Mouse (Mus musculus) forebrain, embryonic 16.5 days (tissue): ENCODE measurements around the gene Clstn2. TPM values are rescaled to one million over a fixed set of nuclear protein-coding genes. Genes with fewer than 3 reads are reported as not detected.

ENCODE experiments used
- ATAC-seq: fragments of 200-750 bp; cut with Nextera tagmentation; 2 replicates; pipeline ENCODE4 v1.8.0; 2017; ENCODE audit warnings: mild to moderate bottlenecking, moderate library complexity
- H3K27ac ChIP-seq: fragments of 300-500 bp; sonication (generic); 2 replicates; pipeline ENCODE4 v1.5.1; 2014; ENCODE audit warnings: low read length, control low read depth
- H3K27me3 ChIP-seq: fragments of 300-500 bp; sonication (generic); replicated peaks from 2 replicates; pipeline ENCODE4 v1.6.1; 2014; ENCODE audit warnings: low read length; ENCODE audit not compliant: control insufficient read depth, insufficient read depth
- H3K36me3 ChIP-seq: fragments of 300-500 bp; sonication (generic); 2 replicates; pipeline ENCODE4 v1.6.1; 2014; ENCODE audit not compliant: control insufficient read depth, insufficient read depth
- H3K4me1 ChIP-seq: fragments of 300-500 bp; sonication (generic); replicated peaks from 2 replicates; pipeline ENCODE4 v1.6.1; 2014; ENCODE audit warnings: low read length; ENCODE audit not compliant: control insufficient read depth, insufficient read depth
- H3K4me2 ChIP-seq: fragments of 300-500 bp; sonication (generic); 2 replicates; pipeline ENCODE4 v1.6.1; 2014; ENCODE audit warnings: mild to moderate bottlenecking, low read length, control low read depth
- H3K4me3 ChIP-seq: fragments of 300-500 bp; sonication (generic); replicated peaks from 2 replicates; pipeline ENCODE4 v1.5.1; 2014; ENCODE audit warnings: mild to moderate bottlenecking, low read length, control low read depth
- H3K9ac ChIP-seq: fragments of 300-500 bp; sonication (generic); replicated peaks from 2 replicates; pipeline ENCODE4 v1.6.1; 2014; ENCODE audit warnings: low read depth, low read length, control low read depth
- H3K9me3 ChIP-seq: fragments of 300-500 bp; sonication (generic); 2 replicates; pipeline ENCODE4 v1.6.1; 2016; ENCODE audit warnings: low read length; ENCODE audit not compliant: control insufficient read depth
- WGBS: fragments of 180-500 bp; shearing (Covaris S2); extraction: QIAGEN DNeasy Blood & Tissue Kit; methylation state at CpG from one replicate; pipeline ENCODE4 v1.1.7; 2014; 5-methylcytosine and 5-hydroxymethylcytosine counted together
- polyA plus RNA-seq: library from polyadenylated mRNA; unstranded; fragments of >200 nt; fragmentation: Nextera tagmentation; extraction: Ambion mirVana; gene quantifications from 2 replicates; pipeline ENCODE4 v1.2.1, GENCODE M21; 2015

The Clstn2 gene
- polyA plus RNA-seq, 1 experiment from 2014 or later: 21.2 TPM

DNA sequence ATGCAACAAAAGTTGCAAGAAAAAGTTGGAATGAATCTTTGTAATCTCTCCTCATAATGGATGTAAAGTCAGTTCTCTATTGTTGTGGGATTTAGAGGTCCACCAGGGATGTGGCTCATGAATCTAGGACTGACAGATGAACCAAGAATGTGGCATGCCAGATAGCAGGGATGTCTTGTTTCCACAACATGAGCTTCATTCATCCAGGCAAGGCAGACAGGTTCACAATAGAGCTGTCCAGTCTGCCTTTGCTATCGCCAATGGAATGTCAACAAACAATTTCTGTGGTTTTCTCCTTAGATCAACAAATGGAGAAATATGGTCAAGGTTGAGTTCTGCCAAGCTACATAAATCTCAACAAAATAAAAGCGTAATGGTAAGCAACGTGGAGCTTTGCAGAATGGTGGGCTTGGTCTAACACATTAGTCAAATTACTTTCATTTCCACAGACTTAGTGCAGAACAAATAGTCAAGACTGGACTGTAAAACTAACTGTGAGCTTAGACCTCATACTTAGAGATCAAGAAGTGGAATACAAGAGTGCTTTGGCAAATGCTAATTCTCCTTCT lies 520.6 kb downstream of the Clstn2 start:
- no peak for ATAC-seq
- Histone ChIP-seq H3K4me3 (no peak overlapping the region), H3K4me2 (no peak overlapping the region), H3K27ac (no peak overlapping the region), H3K36me3 (no peaks in the 10 kb centered on the region), H3K9me3 (no peaks in the 10 kb centered on the region), H3K9ac (no peak overlapping the region), H3K4me1 (no peaks in the 10 kb centered on the region), H3K27me3 (no peaks in the 10 kb centered on the region)
- 90% methylated on average over 3 of the region's 3 CpGs for WGBS

DNA sequence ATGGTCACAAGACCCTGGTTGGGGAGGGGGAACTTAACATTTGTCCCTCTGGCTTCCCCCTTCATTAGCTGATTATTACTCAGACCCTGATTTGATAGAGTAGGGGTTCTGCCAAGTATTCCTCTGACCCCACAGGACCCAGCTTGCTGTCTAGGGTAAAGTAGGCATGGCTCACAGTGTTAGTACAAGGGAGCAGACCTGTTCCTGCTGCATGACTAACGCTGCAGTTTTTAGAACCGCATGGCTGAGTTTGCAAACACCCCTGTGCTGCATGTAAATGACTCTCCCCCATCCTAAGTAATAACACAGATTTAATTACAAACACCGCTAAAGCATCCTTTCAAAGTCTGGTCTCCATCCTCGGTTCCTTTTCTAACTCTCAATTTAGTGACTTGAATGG lies 531.6 kb downstream of the Clstn2 start:
- Histone ChIP-seq H3K9me3 (no peaks in the 10 kb centered on the region), H3K4me2 (no peak overlapping the region), H3K27ac (no peak overlapping the region), H3K4me3 (no peak overlapping the region), H3K36me3 (no peaks in the 10 kb centered on the region), H3K27me3 (no peaks in the 10 kb centered on the region), H3K4me1 (0 out of 2 replicates have a peak, but pooled peaks cover 3% of the 10 kb centered on the region), H3K9ac (no peak overlapping the region)
- no peak for ATAC-seq
- WGBS: 29% methylated on average over 4 of the region's 4 CpGs

GRCm38 (mm10) chr9:97495056-97495455 lies 537.9 kb downstream of the Clstn2 start:
- no peak for ATAC-seq

DNA sequence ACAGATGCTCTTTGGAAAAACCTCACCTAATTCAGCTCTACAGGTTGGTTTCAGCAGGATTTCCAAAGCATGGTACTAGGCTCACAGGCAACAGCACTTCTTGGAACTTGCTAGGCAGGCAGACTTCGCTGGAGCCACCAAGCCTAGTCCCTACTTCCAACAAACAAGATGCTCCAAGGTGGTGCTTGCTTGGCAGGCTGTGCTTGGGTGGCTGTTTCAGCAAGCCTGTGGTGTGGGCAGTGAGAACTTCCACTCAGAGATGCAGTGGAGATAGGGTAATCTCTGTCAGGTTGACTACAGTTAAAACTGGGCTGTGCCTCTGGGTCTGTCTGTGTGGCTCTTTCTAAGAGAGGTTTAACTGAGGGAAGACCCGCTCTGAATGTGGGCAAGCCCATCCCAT lies 541.4 kb downstream of the Clstn2 start:
- Histone ChIP-seq H3K27me3 (no peaks in the 10 kb centered on the region), H3K4me1 (peaks cover 4% of the 10 kb centered on the region; the same call in 1 of the 2 replicates), H3K4me2 (no peak overlapping the region), H3K9me3 (no peaks in the 10 kb centered on the region), H3K27ac (no peak overlapping the region), H3K4me3 (no peak overlapping the region), H3K36me3 (no peaks in the 10 kb centered on the region), H3K9ac (no peak overlapping the region)
- 90% methylated on average over 2 of the region's 2 CpGs for WGBS
- no peak for ATAC-seq

More at GRCm38 (mm10) chr9:97495056-97495455, 537.9 kb downstream of the Clstn2 start:
- Histone ChIP-seq H3K4me1 (peaks cover 4% of the 10 kb centered on the region; the same call in 1 of the 2 replicates), H3K9me3 (no peaks in the 10 kb centered on the region), H3K4me3 (no peak overlapping the region), H3K27ac (no peak overlapping the region), H3K36me3 (no peaks in the 10 kb centered on the region), H3K27me3 (no peaks in the 10 kb centered on the region), H3K9ac (no peak overlapping the region), H3K4me2 (no peak overlapping the region)
- WGBS: 86% methylated on average over 6 of the region's 6 CpGs

DNA sequence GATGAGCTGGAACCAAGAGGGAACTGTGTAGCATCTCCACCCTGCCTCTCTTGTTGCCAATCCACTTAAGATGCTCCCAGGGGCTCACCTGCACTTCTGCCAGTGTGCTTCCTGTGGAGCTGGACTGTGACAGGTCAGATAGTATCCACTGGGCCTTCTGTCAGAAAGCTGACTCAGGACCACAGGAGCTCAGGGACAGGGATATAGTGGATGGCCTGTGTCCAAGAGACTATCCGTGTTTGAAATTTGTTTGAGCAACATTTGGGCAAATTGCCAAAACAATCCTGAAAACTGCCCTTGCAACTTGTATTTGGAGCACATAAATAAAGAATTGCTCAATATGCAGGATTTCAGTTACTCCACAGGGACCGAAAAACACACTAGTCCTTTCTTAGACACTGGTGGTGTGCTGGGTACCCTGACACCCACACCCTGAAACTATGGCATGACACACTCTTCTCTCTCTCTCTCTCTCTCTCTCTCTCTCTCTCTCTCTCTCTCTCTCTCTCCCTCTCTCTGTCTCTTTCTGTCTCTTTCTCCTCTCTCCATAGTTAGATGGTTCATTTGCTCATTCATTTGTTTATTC lies 542.3 kb downstream of the Clstn2 start:
- no peaks in the 10 kb centered on the region for H3K36me3 ChIP-seq
- H3K9ac ChIP-seq: no peak overlapping the region
- H3K9me3 ChIP-seq: no peaks in the 10 kb centered on the region
- WGBS: 37% methylated on average over 2 of the region's 2 CpGs
- peaks cover 6% of the 10 kb centered on the region; the same call in 1 of the 2 replicates for H3K4me1 ChIP-seq
- H3K4me2 ChIP-seq: no peak overlapping the region
- ATAC-seq: no peak
- no peak overlapping the region for H3K4me3 ChIP-seq
- H3K27ac ChIP-seq: no peak overlapping the region
- H3K27me3 ChIP-seq: no peaks in the 10 kb centered on the region

DNA sequence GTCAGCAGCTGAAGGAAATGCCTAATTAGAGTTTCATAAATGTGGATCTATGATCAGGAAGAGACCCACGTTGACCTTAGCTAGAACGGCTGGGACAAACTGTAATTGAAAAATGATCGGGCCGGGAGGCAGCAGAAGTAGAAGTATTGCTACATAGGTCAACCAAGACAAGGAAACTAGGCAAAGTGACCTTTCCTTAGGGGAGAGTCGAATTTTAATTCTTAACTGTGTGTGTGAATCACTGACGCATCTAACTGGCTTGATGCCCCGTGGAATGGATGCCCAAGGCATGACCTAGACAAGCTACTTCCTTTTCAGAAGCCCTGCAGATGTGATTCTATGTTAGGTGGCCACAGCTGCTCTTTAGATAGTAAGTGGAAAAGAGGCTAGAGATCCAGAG lies 546.2 kb downstream of the Clstn2 start:
- no peak overlapping the region for H3K4me3 ChIP-seq
- no peak for ATAC-seq
- peaks cover 6% of the 10 kb centered on the region; the same call in 1 of the 2 replicates for H3K4me1 ChIP-seq
- no peaks in the 10 kb centered on the region for H3K27me3 ChIP-seq
- no peak overlapping the region for H3K9ac ChIP-seq
- H3K36me3 ChIP-seq: no peaks in the 10 kb centered on the region
- 86% methylated on average over 7 of the region's 7 CpGs for WGBS
- no peak overlapping the region for H3K4me2 ChIP-seq
- H3K27ac ChIP-seq: no peak overlapping the region
- H3K9me3 ChIP-seq: no peaks in the 10 kb centered on the region

- Histone ChIP-seq H3K4me1 (0 out of 2 replicates have a peak, but pooled peaks cover 2% of the 10 kb centered on the region), H3K9me3 (no peaks in the 10 kb centered on the region), H3K4me2 (no peak overlapping the region), H3K36me3 (no peaks in the 10 kb centered on the region), H3K27ac (no peak overlapping the region), H3K9ac (no peak overlapping the region), H3K4me3 (no peak overlapping the region), H3K27me3 (no peaks in the 10 kb centered on the region)
- WGBS: 73% methylated on average over 1 of the region's 1 CpGs
- no peak for ATAC-seq
Measured at GRCm38 (mm10) chr9:97481187-97481586, 551.8 kb downstream of the Clstn2 start.

GRCm38 (mm10) chr9:97476961-97477360 lies 556.0 kb downstream of the Clstn2 start:
- Histone ChIP-seq H3K9ac (no peak overlapping the region), H3K27ac (no peak overlapping the region), H3K4me2 (no peak overlapping the region), H3K36me3 (no peaks in the 10 kb centered on the region), H3K4me1 (no peaks in the 10 kb centered on the region), H3K4me3 (no peak overlapping the region), H3K9me3 (no peaks in the 10 kb centered on the region), H3K27me3 (no peaks in the 10 kb centered on the region)
- ATAC-seq: no peak
- 11% methylated on average over 2 of the region's 2 CpGs for WGBS

DNA sequence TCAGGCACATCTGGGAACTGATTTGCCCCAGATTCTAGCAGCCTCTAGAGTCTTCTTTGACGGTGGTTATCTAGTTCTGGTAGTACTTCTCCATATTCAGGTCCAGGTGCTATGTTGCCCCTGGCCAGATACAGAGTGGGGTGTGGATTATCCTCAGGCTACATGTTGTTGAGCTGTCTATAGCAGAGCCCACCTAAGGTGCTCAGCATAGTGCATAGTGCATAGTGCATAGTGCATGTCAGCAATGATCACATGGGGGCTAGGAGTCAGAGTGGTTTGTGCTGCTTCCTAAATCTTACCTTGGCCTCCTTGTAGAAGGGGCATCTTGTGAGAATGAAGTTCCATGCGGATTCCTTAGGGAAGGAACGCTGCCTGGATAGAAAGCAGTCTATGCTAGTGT lies 556.5 kb downstream of the Clstn2 start:
- Histone ChIP-seq H3K9ac (no peak overlapping the region), H3K4me3 (no peak overlapping the region), H3K27me3 (no peaks in the 10 kb centered on the region), H3K36me3 (no peaks in the 10 kb centered on the region), H3K4me1 (0 out of 2 replicates have a peak, but pooled peaks cover under 1% of the 10 kb centered on the region), H3K9me3 (no peaks in the 10 kb centered on the region), H3K4me2 (no peak overlapping the region), H3K27ac (no peak overlapping the region)
- no peak for ATAC-seq
- WGBS: 86% methylated on average over 3 of the region's 3 CpGs
